Mouse (Mus musculus): ENCODE data around the gene Tppp3. TPM values are rescaled to one million over a fixed set of nuclear protein-coding genes. Genes with fewer than 3 reads are reported as not detected.

Gene Tppp3
- polyA plus RNA-seq, 1 experiment, result 60.5 TPM

DNA sequence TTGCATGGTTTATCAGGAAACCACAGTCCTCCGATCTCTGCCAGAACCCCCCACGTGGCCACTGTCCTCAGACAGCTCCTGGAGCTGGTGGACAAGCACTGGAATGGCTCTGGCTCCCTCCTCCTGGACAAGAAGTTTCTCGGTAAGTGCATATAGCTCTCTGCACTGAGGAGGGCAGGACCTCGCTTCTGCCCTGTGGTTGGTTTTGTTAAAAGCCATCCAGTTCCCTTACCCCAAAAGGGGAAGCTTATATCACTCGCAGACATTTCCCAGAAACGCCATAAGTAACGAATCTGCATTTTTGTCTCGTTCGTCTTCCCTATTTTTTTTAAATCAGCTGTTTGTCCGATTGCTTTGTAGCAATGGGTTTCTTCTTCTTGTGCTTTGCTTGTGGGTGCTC is 16.1 kb downstream of the Tppp3 start:
- Histone ChIP-seq H3K27ac (ENCODE audit: insufficient read depth, low read depth, low read length) (no peak overlapping the region), H3K27me3 (ENCODE audit: control insufficient read depth, insufficient read depth, low read length) (peaks cover 2% of the 10 kb centered on the region; the same call in 1 of the 2 replicates), H3K4me3 (ENCODE audit: low read depth, low read length) (no peak overlapping the region), H3K4me1 (ENCODE audit: control insufficient read depth, insufficient read depth, insufficient read length, low read length) (no peaks in the 10 kb centered on the region), H3K36me3 (ENCODE audit: control insufficient read depth, insufficient read depth, low read length) (no peaks in the 10 kb centered on the region)
- TF ChIP-seq POLR2A (IDR thresholded peaks at IDR 0.05; ENCODE audit: low read depth, low read length) (no peak), CTCF (IDR thresholded peaks at IDR 0.05; ENCODE audit: extremely low read depth, insufficient read length, insufficient replicate concordance, low read depth, low read length) (no peak)
- WGBS, result 58% methylated on average over 10 of the region's 10 CpGs

DNA sequence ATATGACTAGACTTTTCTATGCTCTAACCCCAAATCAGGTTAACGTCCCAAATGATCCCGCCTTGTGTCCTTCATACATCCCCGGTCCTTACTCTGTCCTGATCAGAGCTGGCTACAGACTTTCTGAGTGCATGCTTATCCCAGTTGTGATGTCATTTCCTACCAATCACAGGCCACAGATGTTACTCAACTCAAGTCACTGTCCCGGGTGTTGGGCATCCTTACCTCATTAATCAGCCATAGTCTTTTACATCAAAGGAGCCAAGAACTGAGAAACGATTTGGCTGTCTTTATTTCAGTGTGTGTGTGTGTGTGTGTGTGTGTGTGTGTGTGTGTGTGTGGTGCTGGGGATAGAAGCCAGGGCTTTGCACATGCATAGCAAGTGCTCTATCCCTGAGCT is 17.2 kb downstream of the Tppp3 start:
- TF ChIP-seq POLR2A (IDR thresholded peaks at IDR 0.05; ENCODE audit: low read depth, low read length) (no peak), CTCF (IDR thresholded peaks at IDR 0.05; ENCODE audit: extremely low read depth, insufficient read length, insufficient replicate concordance, low read depth, low read length) (no peak)
- Histone ChIP-seq H3K36me3 (ENCODE audit: control insufficient read depth, insufficient read depth, low read length) (no peaks in the 10 kb centered on the region), H3K27me3 (ENCODE audit: control insufficient read depth, insufficient read depth, low read length) (peaks cover 2% of the 10 kb centered on the region; the same call in 1 of the 2 replicates), H3K4me1 (ENCODE audit: control insufficient read depth, insufficient read depth, insufficient read length, low read length) (no peaks in the 10 kb centered on the region), H3K4me3 (ENCODE audit: low read depth, low read length) (no peak overlapping the region), H3K27ac (ENCODE audit: insufficient read depth, low read depth, low read length) (no peak overlapping the region)
- WGBS, result 59% methylated on average over 5 of the region's 5 CpGs

DNA sequence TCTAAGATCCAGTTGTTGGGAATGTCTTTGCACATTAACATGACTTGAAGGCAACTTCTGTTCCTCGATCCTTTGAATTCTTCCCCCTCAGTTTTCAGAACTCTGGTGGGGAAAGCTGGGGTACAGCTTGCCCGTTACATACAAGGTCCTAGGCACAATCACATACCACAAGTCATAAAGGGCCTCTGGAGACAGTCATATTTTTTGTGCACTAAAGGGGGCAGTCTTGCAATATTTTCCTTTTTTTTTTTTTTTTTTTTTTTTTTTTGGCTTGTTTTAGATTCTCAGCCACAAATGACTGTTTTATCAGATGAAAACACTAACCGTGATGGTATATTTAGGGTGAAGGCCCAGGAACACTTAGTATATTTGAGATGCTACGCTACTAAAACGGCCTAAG is 18.0 kb downstream of the Tppp3 start:
- no peaks in the 10 kb centered on the region for H3K4me1 ChIP-seq (ENCODE audit: control insufficient read depth, insufficient read depth, insufficient read length, low read length)
- no peak overlapping the region for H3K4me3 ChIP-seq (ENCODE audit: low read depth, low read length)
- peaks cover 2% of the 10 kb centered on the region; the same call in 1 of the 2 replicates for H3K27me3 ChIP-seq (ENCODE audit: control insufficient read depth, insufficient read depth, low read length)
- 53% methylated on average over 5 of the region's 5 CpGs for WGBS
- no peak overlapping the region for H3K27ac ChIP-seq (ENCODE audit: insufficient read depth, low read depth, low read length)
- H3K36me3 ChIP-seq (ENCODE audit: control insufficient read depth, insufficient read depth, low read length), result no peaks in the 10 kb centered on the region
- TF ChIP-seq CTCF (IDR thresholded peaks at IDR 0.05; ENCODE audit: extremely low read depth, insufficient read length, insufficient replicate concordance, low read depth, low read length) (no peak), POLR2A (IDR thresholded peaks at IDR 0.05; ENCODE audit: low read depth, low read length) (no peak)

DNA sequence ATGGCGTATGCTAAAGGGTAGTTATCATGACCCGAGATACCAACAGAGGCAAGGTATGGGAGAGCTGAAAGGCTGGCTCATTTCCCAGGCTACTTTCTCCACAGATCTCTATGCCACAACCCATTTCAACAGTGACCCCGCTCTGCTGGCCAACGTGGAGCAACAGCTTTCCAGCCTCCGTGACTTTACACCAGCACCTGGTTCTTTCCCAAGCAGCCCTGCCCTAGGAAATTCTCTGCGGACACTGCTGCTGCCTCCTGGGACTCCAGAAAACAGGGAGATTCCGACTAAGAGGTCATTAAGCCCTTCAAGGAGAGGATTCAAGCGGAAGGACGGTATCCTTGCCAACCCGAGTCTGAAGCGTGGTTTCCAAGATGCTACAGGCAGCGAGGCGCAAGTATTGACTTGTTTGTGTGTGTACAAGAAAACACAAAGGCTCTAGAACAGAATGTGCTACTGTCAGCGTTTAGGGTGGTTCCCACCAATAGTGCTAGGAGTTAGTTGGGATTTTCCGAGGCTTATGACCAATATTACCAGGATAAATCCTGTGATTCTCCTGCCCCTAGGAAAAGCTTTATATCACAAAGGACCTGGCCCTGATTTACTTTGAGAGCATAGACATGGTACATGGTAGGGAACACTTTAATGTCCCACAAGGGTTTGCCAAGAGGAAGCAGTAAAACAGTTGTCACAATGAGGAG is 19.3 kb downstream of the Tppp3 start:
- Histone ChIP-seq H3K4me1 (ENCODE audit: control insufficient read depth, insufficient read depth, insufficient read length, low read length) (no peaks in the 10 kb centered on the region), H3K36me3 (ENCODE audit: control insufficient read depth, insufficient read depth, low read length) (no peaks in the 10 kb centered on the region), H3K27ac (ENCODE audit: insufficient read depth, low read depth, low read length) (no peak overlapping the region), H3K27me3 (ENCODE audit: control insufficient read depth, insufficient read depth, low read length) (peaks cover 2% of the 10 kb centered on the region; the same call in 1 of the 2 replicates), H3K4me3 (ENCODE audit: low read depth, low read length) (no peak overlapping the region)
- WGBS, result 49% methylated on average over 15 of the region's 15 CpGs
- no peak for TF ChIP-seq CTCF (IDR thresholded peaks at IDR 0.05; ENCODE audit: extremely low read depth, insufficient read length, insufficient replicate concordance, low read depth, low read length)
- no peak for TF ChIP-seq POLR2A (IDR thresholded peaks at IDR 0.05; ENCODE audit: low read depth, low read length)

DNA sequence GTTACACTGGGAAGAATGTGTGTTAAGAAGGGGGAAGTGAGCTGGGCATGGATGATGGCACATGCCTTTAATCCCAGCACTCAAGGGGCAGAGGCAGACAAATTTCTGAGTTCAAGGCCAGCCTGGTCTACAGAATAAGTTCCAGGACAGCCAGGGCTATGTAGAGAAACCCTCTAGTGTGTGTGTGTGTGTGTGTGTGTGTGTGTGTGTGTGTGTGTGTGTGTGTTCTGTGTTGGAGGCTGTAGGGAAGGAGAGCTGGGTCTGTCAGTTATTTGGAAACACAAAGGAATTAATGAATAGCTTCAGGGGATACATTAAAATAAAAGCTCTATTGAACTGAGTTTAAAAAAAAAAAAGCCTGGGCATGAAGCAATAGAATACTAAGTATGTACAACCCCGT is 20.3 kb downstream of the Tppp3 start:
- WGBS, result 59% methylated on average over 1 of the region's 1 CpGs
- Histone ChIP-seq H3K36me3 (ENCODE audit: control insufficient read depth, insufficient read depth, low read length) (no peaks in the 10 kb centered on the region), H3K27ac (ENCODE audit: insufficient read depth, low read depth, low read length) (no peak overlapping the region), H3K27me3 (ENCODE audit: control insufficient read depth, insufficient read depth, low read length) (peaks cover 2% of the 10 kb centered on the region; the same call in 1 of the 2 replicates), H3K4me1 (ENCODE audit: control insufficient read depth, insufficient read depth, insufficient read length, low read length) (no peaks in the 10 kb centered on the region), H3K4me3 (ENCODE audit: low read depth, low read length) (no peak overlapping the region)
- TF ChIP-seq POLR2A (IDR thresholded peaks at IDR 0.05; ENCODE audit: low read depth, low read length), result no peak
- TF ChIP-seq CTCF (IDR thresholded peaks at IDR 0.05; ENCODE audit: extremely low read depth, insufficient read length, insufficient replicate concordance, low read depth, low read length), result no peak

DNA sequence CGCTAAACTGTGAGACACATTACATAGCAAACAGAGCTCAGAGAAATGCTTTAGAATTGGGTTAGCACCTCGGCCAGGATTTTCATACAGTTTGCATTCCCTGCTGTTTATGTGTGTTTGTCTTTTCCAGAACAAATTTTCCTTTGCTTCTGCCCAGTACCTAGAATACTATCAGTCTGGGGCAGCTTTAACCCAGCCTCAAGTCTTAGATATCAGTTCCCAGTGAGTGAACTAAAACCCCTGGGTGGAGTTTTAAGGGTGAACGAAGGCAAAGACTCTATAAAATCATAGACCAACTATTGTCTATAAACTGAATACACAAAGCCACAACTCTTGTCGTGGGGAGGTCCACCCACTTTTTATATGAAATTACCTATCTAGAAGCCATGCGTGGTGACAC is 22.7 kb downstream of the Tppp3 start:
- Histone ChIP-seq H3K27me3 (ENCODE audit: control insufficient read depth, insufficient read depth, low read length) (peaks cover 2% of the 10 kb centered on the region; the same call in 1 of the 2 replicates), H3K27ac (ENCODE audit: insufficient read depth, low read depth, low read length) (no peak overlapping the region), H3K4me1 (ENCODE audit: control insufficient read depth, insufficient read depth, insufficient read length, low read length) (no peaks in the 10 kb centered on the region), H3K36me3 (ENCODE audit: control insufficient read depth, insufficient read depth, low read length) (no peaks in the 10 kb centered on the region), H3K4me3 (ENCODE audit: low read depth, low read length) (no peak overlapping the region)
- WGBS, result 69% methylated on average over 5 of the region's 5 CpGs
- TF ChIP-seq POLR2A (IDR thresholded peaks at IDR 0.05; ENCODE audit: low read depth, low read length) (no peak), CTCF (IDR thresholded peaks at IDR 0.05; ENCODE audit: extremely low read depth, insufficient read length, insufficient replicate concordance, low read depth, low read length) (no peak)

DNA sequence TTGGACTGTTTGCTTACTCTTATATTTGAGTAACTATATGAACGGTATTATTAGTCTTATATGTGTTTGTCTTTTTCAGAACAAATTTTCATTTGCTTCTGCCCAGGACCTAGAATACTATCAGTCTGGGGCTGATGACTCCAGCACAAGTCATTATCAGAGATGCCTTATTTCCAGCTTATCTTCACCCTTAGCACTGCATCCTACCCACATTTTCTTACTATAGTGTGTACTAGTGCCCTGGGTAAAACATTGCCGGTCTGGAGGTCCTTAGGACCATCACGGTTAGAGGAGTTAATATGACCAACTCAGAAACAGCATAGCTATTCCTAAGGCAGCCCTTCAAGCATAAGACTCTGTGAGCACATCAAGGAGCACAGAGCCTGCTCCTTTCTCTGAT is 23.1 kb downstream of the Tppp3 start:
- 90% methylated on average over 3 of the region's 3 CpGs for WGBS
- Histone ChIP-seq H3K4me3 (ENCODE audit: low read depth, low read length) (no peak overlapping the region), H3K27me3 (ENCODE audit: control insufficient read depth, insufficient read depth, low read length) (peaks cover 2% of the 10 kb centered on the region; the same call in 1 of the 2 replicates), H3K27ac (ENCODE audit: insufficient read depth, low read depth, low read length) (no peak overlapping the region), H3K4me1 (ENCODE audit: control insufficient read depth, insufficient read depth, insufficient read length, low read length) (no peaks in the 10 kb centered on the region), H3K36me3 (ENCODE audit: control insufficient read depth, insufficient read depth, low read length) (no peaks in the 10 kb centered on the region)
- TF ChIP-seq POLR2A (IDR thresholded peaks at IDR 0.05; ENCODE audit: low read depth, low read length), result no peak
- no peak for TF ChIP-seq CTCF (IDR thresholded peaks at IDR 0.05; ENCODE audit: extremely low read depth, insufficient read length, insufficient replicate concordance, low read depth, low read length)
